Mouse (Mus musculus) ES-E14 (cell line): ENCODE results near the gene Galt. TPM values are rescaled to one million over a fixed set of nuclear protein-coding genes. Genes with fewer than 3 reads are reported as not detected.
"Not testable (repeated sequence)": the region's sequence is repeated elsewhere in the genome, so short reads cannot be mapped to it uniquely, and the experiment has no call there.

Source experiments
- DNase-seq: peaks from one replicate; pipeline ENCODE4 v3.0.0-alpha.2; 2013; ENCODE audit warnings: low read depth, low spot score
- H3K27ac ChIP-seq: 2 replicates; pipeline ENCODE4 v1.5.1; 2012; ENCODE audit warnings: low read depth, mild to moderate bottlenecking, low read length, moderate library complexity, mixed read lengths; ENCODE audit not compliant: poor library complexity, insufficient read depth, severe bottlenecking
- H3K36me3 ChIP-seq: 2 replicates; pipeline ENCODE4 v1.6.1; 2012; ENCODE audit warnings: mild to moderate bottlenecking, low read length, moderate library complexity, mixed read lengths; ENCODE audit not compliant: control insufficient read depth, poor library complexity, insufficient read depth, severe bottlenecking
- H3K4me1 ChIP-seq, 2 experiments: fragments of 150-350 bp in 1 of 2; sonication (generic) in 1 of 2; 2 replicates each; pipeline ENCODE4 v1.6.1; 2012; ENCODE audit warnings: low read length in 2 of 2, mild to moderate bottlenecking in 1 of 2, mixed read lengths in 1 of 2; ENCODE audit not compliant: control insufficient read depth in 2 of 2, insufficient read depth in 2 of 2, poor library complexity in 1 of 2
- H3K4me3 ChIP-seq, 2 experiments: fragments of 150-350 bp in 1 of 2; sonication (generic) in 1 of 2; 2 replicates each; pipeline ENCODE4 v1.5.1; 2012; ENCODE audit warnings: low read length in 2 of 2, low read depth in 1 of 2, mild to moderate bottlenecking in 1 of 2, mixed read lengths in 1 of 2; ENCODE audit not compliant: insufficient read depth in 1 of 2, poor library complexity in 1 of 2, severe bottlenecking in 1 of 2
- H3K9ac ChIP-seq: 2 replicates; pipeline ENCODE4 v1.6.1; 2012; ENCODE audit warnings: low read depth, mild to moderate bottlenecking, low read length, mixed read lengths; ENCODE audit not compliant: poor library complexity, insufficient read depth, severe bottlenecking
- H3K9me3 ChIP-seq: fragments of 150-350 bp; sonication (generic); 2 replicates; pipeline ENCODE4 v1.6.1; 2012; ENCODE audit warnings: low read depth, mild to moderate bottlenecking, low read length; ENCODE audit not compliant: control insufficient read depth, insufficient read depth
- CHD2 ChIP-seq: IDR thresholded peaks from 2 replicates; pipeline ENCODE4 v1.6.1; 2014; ENCODE audit warnings: mild to moderate bottlenecking, low read depth, low read length, inconsistent platforms
- HCFC1 ChIP-seq: IDR thresholded peaks from 2 replicates; pipeline ENCODE4 v1.6.1; 2012; ENCODE audit warnings: low read length, inconsistent platforms, borderline replicate concordance; ENCODE audit not compliant: insufficient read depth
- MAFK ChIP-seq: IDR thresholded peaks from 2 replicates; pipeline ENCODE4 v1.6.1; 2014; ENCODE audit warnings: mild to moderate bottlenecking, low read depth, low read length, inconsistent platforms; ENCODE audit not compliant: insufficient read depth
- ZC3H11A ChIP-seq: IDR thresholded peaks from 2 replicates; pipeline ENCODE4 v1.6.1; 2012; ENCODE audit warnings: low read depth, mild to moderate bottlenecking, inconsistent platforms, low read length, borderline replicate concordance
- ZNF384 ChIP-seq: IDR thresholded peaks from 2 replicates; pipeline ENCODE4 v1.6.1; 2012; ENCODE audit warnings: low read depth, low read length, inconsistent platforms
- in situ Hi-C, 2 experiments: fragments of 600-800 bp; cut with MboI; formaldehyde crosslinking; loops; one replicate each; pipeline ENCODE4 v1.15.1; 2025; ENCODE audit warnings: low sequenced_read_pairs in 2 of 2, inconsistent platforms in 1 of 2; ENCODE audit not compliant: unreplicated experiment in 2 of 2
- total RNA-seq: library from RNA; depleted of rRNA; stranded (reverse); fragments of 300-350 nt; gene quantifications from 2 replicates; pipeline ENCODE4 v1.2.3, GENCODE M21; 2012

The Galt gene
- total RNA-seq, 1 experiment: 26.9 TPM

DNA sequence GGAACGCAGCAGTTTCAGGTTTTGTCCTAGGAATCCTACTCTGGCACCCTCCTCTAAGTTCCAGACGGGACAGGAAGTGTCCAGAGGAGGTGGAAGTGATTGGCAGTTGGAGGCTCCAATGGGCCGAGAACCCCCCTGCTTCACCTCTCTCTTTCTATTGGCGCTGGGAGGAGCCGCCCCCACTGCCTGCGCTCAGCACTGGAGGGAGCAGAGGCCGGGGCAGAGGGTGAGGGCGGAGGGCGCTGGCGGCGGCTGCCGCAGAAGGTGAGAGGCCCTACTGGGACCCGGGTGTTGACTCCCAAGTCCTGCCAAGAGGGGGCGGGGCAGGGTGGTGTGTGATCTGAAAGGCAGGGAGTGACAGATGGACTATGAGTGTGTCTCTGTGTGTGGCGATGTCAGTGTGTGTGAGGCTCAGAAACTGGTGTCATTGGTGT, 5.3 kb downstream of the Galt start:
- TF ChIP-seq ZNF384 (no peak), CHD2 (peak; percentile 65; the same call in 1 of the 2 replicates)
- Histone ChIP-seq H3K9ac (peak overlapping the region; percentile 65; the same call in 1 of the 2 replicates), H3K27ac (no peak overlapping the region), H3K36me3 (peaks cover 11% of the 10 kb centered on the region; the same call in 1 of the 2 replicates), H3K9me3 (no peaks in the 10 kb centered on the region), H3K4me3 (peak overlapping the region; percentile 43 to 58), H3K4me1 (peaks cover 2 to 16% of the 10 kb centered on the region in 2 experiments; a peak in 2 of 4 replicates)
- peak; percentile 89 for DNase-seq
- in situ Hi-C loops: no loop called here

- Histone ChIP-seq H3K9me3 (no peaks in the 10 kb centered on the region), H3K4me3 (peak overlapping the region in 1 of 2 experiments; percentile 58; a peak in 1 of 4 replicates), H3K36me3 (peaks cover 11% of the 10 kb centered on the region; the same call in 1 of the 2 replicates), H3K27ac (no peak overlapping the region), H3K4me1 (peaks cover 2 to 16% of the 10 kb centered on the region in 2 experiments; a peak in 2 of 4 replicates), H3K9ac (0 out of 2 replicates have a peak overlapping the region, but pooled peaks have one; percentile 50)
- in situ Hi-C loops: no loop called here
- no peak for TF ChIP-seq ZC3H11A
- TF ChIP-seq HCFC1: no peak
- TF ChIP-seq CHD2: no peak
- TF ChIP-seq ZNF384: no peak
- no peak for TF ChIP-seq MAFK
- no peak for DNase-seq
Observed at GRCm38 (mm10) chr4:41760911-41761310, 5.9 kb downstream of the Galt start.

DNA sequence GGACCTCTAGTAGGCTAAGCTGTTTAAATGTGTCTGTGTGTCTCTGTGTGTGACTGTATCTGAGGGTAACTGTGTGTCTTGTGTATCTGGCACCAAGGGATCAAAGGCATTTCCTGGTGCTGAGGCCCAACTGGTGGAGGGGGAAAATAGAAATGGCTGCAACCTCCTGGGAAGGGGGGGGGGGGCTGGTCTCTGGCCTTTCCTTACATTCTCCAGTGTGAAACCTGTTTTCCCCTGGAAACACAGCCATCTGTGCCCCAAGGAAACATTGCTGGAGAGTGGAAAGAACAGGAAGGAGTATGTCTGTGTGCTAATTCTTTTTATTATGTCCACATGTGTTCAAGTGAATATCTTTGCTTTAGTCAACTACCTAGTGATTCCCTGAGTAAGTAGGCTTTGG, 6.7 kb downstream of the Galt start:
- in situ Hi-C loops: no loop called here
- TF ChIP-seq HCFC1 (no peak), ZNF384 (no peak), CHD2 (no peak), MAFK (no peak), ZC3H11A (no peak)
- H3K4me1 ChIP-seq: peaks cover 2 to 11% of the 10 kb centered on the region in 2 experiments; a peak in 1 of 4 replicates

DNA sequence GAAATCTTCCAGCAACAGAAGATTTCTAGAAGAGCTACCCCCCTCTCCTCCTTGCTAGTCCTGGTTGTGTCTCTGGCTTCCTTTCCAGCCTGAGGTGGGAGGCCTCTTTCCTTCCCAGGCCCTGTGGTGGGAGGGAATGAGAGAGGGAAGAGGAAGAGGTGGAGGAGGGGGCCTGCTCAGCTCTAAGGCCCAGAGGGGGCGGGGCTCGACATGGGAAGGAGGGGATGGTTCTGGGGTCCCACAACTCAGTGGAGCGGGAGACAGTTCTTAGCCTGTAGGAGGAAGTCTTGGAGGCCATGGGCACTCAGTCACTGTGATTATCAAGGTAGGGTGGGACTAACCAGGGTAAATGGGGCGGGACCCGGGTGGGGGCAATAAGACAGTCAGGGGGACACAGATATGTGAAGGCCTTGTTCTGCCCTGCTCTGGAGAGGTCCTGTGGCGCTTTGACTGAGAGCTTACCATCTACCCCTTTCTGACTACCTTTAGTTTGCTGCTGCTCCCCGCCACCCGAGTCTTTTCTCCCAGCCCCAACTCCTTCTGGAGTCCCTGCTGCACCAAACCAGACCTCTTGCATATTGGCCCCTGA, 7.2 kb downstream of the Galt start:
- H3K4me1 ChIP-seq: peaks cover 2 to 11% of the 10 kb centered on the region in 2 experiments; a peak in 1 of 4 replicates
- peak overlapping the region in 1 of 2 experiments; percentile 44; a peak in 2 of 4 replicates for H3K4me3 ChIP-seq
- TF ChIP-seq MAFK: no peak
- no peak for TF ChIP-seq HCFC1
- in situ Hi-C loops: no loop called here
- no peak overlapping the region for H3K9ac ChIP-seq
- peaks cover 9% of the 10 kb centered on the region; the same call in 1 of the 2 replicates for H3K36me3 ChIP-seq
- H3K9me3 ChIP-seq: no peaks in the 10 kb centered on the region
- no peak overlapping the region for H3K27ac ChIP-seq
- DNase-seq: no peak

More for the DNA sequence above, 6.7 kb downstream of the Galt start:
- no peak overlapping the region for H3K9ac ChIP-seq
- H3K27ac ChIP-seq: no peak overlapping the region
- no peaks in the 10 kb centered on the region for H3K9me3 ChIP-seq
- peaks cover 11% of the 10 kb centered on the region; the same call in 1 of the 2 replicates for H3K36me3 ChIP-seq
- H3K4me3 ChIP-seq: no peak overlapping the region
- no peak for DNase-seq

DNA sequence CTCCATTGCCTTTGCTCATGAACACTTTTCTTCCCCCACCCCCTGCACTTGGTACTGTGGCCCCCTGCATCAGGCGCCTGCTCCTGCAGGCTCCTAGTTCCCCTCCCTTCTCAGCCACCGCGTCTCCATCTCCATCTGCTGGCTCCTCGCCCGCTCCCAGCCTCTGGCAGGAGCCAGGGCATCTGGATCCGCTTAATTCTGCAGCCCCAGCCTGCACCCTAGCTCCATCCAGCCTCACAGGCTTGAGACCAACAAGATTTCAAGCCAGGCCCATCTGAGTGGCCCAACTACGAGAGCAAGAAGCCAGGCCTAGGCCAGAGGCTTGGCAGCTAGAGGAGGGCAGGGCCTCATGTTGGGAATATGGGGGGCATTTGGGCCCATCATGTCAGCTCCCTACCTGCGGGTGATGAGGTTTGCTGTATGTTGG, 7.7 kb downstream of the Galt start:
- H3K9ac ChIP-seq, H3K27ac ChIP-seq, H3K4me1 ChIP-seq, DNase-seq, H3K9me3 ChIP-seq, in situ Hi-C loops, H3K36me3 ChIP-seq: not testable (repeated sequence)
- peak overlapping the region in 1 of 2 experiments; percentile 44; a peak in 2 of 4 replicates for H3K4me3 ChIP-seq

- H3K36me3 ChIP-seq, H3K9ac ChIP-seq, in situ Hi-C loops, H3K4me3 ChIP-seq, H3K9me3 ChIP-seq, DNase-seq, H3K27ac ChIP-seq, H3K4me1 ChIP-seq: not testable (repeated sequence)
Observed at GRCm38 (mm10) chr4:41763176-41763575, 8.1 kb downstream of the Galt start.

DNA sequence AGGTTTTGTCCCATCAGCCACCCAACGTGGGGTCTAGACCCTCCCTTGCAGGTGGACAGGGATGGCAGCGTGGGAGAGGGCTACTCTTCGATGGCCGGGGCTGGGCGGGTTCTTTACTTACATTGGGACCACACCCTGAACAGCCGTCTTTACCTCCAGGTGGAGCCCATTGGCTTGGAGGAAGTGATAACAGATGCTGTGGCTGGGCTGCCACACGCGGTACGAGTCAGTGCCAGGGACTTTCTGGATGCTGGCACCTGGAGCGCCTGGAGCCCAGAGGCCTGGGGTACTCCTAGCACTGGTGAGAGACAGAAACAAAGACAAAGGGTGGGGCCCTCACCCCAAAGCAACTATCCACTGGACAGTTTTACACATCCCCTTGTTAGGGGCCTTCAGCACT, 12.3 kb downstream of the Galt start:
- H3K9ac ChIP-seq, H3K9me3 ChIP-seq, in situ Hi-C loops, H3K27ac ChIP-seq, H3K4me3 ChIP-seq, H3K4me1 ChIP-seq, H3K36me3 ChIP-seq, DNase-seq: not testable (repeated sequence)
